Mouse (Mus musculus) midbrain, embryonic 14.5 days (tissue): ENCODE measurements around the gene Ccdc180. TPM values are rescaled to one million over a fixed set of nuclear protein-coding genes. Genes with fewer than 3 reads are reported as not detected.

ENCODE experiments used
- polyA plus RNA-seq: library from polyadenylated mRNA; unstranded; fragments of >200 nt; fragmentation: Nextera tagmentation; extraction: Ambion mirVana; gene quantifications from 2 replicates; pipeline ENCODE4 v1.2.1, GENCODE M21; 2014

The Ccdc180 gene
- polyA plus RNA-seq, 1 experiment from 2014 or later, result 0.14 TPM

Other genes starting within 250 kb of the Ccdc180 start
- gene Aldh1b1, start 91.3 kb upstream of the Ccdc180 start, polyA plus RNA-seq, result 14.7 and 15.2 TPM in 2 replicates
- gene Igfbpl1, start 63.4 kb upstream of the Ccdc180 start, polyA plus RNA-seq, result 112 and 143 TPM in 2 replicates
- 1.1 and 1.7 TPM in 2 replicates for gene Stra6l, start 41.6 kb upstream of the Ccdc180 start, polyA plus RNA-seq
- gene Tdrd7, start 75.0 kb downstream of the Ccdc180 start, polyA plus RNA-seq, result 18.8 and 24.7 TPM in 2 replicates
- gene Tmod1, start 148.6 kb downstream of the Ccdc180 start, polyA plus RNA-seq, result 0.53 and 0.76 TPM in 2 replicates
- 72.7 and 100 TPM in 2 replicates for gene Ncbp1, start 248.3 kb downstream of the Ccdc180 start, polyA plus RNA-seq
- gene Tstd2, start 248.4 kb downstream of the Ccdc180 start, polyA plus RNA-seq, result 23.5 and 24.6 TPM in 2 replicates